Mouse (Mus musculus) forebrain, embryonic 11.5 days (tissue): ENCODE results near the gene Grin2a. TPM values are rescaled to one million over a fixed set of nuclear protein-coding genes. Genes with fewer than 3 reads are reported as not detected.

Experiments used
- ATAC-seq: fragments of 200-750 bp; cut with Nextera tagmentation; replicated peaks from 2 replicates; pipeline ENCODE4 v1.8.0; 2017; ENCODE audit warnings: moderate TSS enrichment; ENCODE audit not compliant: low FRiP score
- DNase-seq: peaks from one replicate; pipeline ENCODE4 v3.0.0-alpha.2; 2017; ENCODE audit warnings: low spot score
- H3K27ac ChIP-seq: fragments of 300-500 bp; sonication (generic); 2 replicates; pipeline ENCODE4 v1.5.1; 2014; ENCODE audit warnings: low read depth, low read length
- H3K27me3 ChIP-seq: fragments of 300-500 bp; sonication (generic); 2 replicates; pipeline ENCODE4 v1.6.1; 2014; ENCODE audit warnings: mild to moderate bottlenecking, low read length, mixed read lengths; ENCODE audit not compliant: control insufficient read depth, insufficient read depth
- H3K36me3 ChIP-seq: fragments of 300-500 bp; sonication (generic); 2 replicates; pipeline ENCODE4 v1.6.1; 2014; ENCODE audit warnings: mild to moderate bottlenecking, low read length, moderate library complexity, mixed read lengths; ENCODE audit not compliant: control insufficient read depth, insufficient read depth
- H3K4me1 ChIP-seq: fragments of 300-500 bp; sonication (generic); replicated peaks from 2 replicates; pipeline ENCODE4 v1.6.1; 2014; ENCODE audit warnings: low read length, mixed read lengths; ENCODE audit not compliant: control insufficient read depth, insufficient read depth
- H3K4me2 ChIP-seq: fragments of 300-500 bp; sonication (generic); 2 replicates; pipeline ENCODE4 v1.6.1; 2014; ENCODE audit warnings: low read depth, mild to moderate bottlenecking, low read length, moderate library complexity, mixed read lengths; ENCODE audit not compliant: severe bottlenecking
- H3K4me3 ChIP-seq: fragments of 300-500 bp; sonication (generic); 2 replicates; pipeline ENCODE4 v1.5.1; 2014; ENCODE audit warnings: low read depth, low read length
- H3K9ac ChIP-seq: fragments of 300-500 bp; sonication (generic); 2 replicates; pipeline ENCODE4 v1.6.1; 2014; ENCODE audit warnings: low read length
- H3K9me3 ChIP-seq: fragments of 300-500 bp; sonication (generic); 2 replicates; pipeline ENCODE4 v1.6.1; 2016; ENCODE audit warnings: low read length, mixed read lengths; ENCODE audit not compliant: control insufficient read depth
- WGBS: fragments of 180-500 bp; shearing (Covaris S2); extraction: QIAGEN DNeasy Blood & Tissue Kit; methylation state at CpG from one replicate; pipeline ENCODE4 v1.1.7; 2014; 5-methylcytosine and 5-hydroxymethylcytosine counted together
- polyA plus RNA-seq: library from polyadenylated mRNA; unstranded; fragments of >200 nt; fragmentation: Nextera tagmentation; extraction: Ambion mirVana; gene quantifications from 2 replicates; pipeline ENCODE4 v1.2.1, GENCODE M21; 2014

The Grin2a gene
- polyA plus RNA-seq: 0.91 and 1.1 TPM in 2 replicates

DNA sequence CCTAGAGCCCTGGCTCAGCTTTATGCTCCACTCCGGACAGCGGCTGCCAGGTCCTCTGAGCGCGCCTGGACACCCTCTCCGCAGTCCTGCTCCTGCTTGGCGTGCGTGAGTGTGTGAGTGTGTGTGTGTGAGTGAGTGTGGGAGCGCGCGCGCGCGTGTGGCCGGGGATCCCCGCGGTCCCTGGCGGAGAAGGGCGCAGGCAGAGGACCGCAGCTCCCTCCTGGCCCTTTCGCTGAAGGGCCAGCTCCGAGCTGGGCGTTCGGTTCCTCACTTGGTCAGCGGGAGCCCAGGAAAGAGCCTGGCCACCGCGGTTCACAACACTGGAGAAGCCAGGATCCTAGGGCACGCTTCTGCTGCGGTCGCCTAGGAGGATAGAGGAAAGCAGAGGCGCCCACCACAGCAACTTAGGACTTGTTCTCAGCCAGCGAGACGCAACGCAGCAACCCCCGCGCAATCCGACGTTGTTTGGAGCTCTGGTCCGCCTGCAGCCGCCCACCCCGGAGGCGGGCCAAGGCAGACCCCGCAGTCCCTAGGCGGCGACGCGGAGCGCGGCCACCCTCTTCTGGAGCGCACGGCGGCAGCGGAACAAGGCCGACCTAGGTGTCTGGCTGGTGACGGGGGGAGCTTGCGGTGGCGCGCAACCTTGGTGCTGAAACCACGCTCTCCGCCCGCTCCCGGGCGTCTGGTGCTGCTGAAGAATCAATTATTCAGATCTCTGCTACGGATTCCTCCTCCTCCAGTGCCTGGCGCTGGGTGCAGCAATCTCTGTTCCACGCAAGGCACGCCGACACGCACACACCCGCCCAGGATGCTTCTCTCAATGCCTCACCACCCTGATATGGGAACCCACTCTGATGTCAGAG is at the start of gene Grin2a:
Grin2a (minus strand) TSS at position 610 of the 863 bp plus-strand sequence.
- no peak within 1 kb of the TSS for H3K27ac ChIP-seq
- H3K9ac ChIP-seq: peak within 1 kb of the TSS; percentile 27
- H3K36me3 ChIP-seq: no peaks in the 10 kb centered on the region
- under 1% methylated on average over 69 of the region's 69 CpGs for WGBS
- DNase-seq (peak; percentile 70), ATAC-seq (peak; percentile 52)
- H3K27me3 ChIP-seq: peaks cover 46% of the 10 kb centered on the region
- H3K4me1 ChIP-seq: peaks cover 8% of the 10 kb centered on the region
- peak within 1 kb of the TSS; percentile 37 for H3K4me3 ChIP-seq
- peak within 1 kb of the TSS; percentile 82 for H3K4me2 ChIP-seq
- H3K9me3 ChIP-seq: no peaks in the 10 kb centered on the region

- 86% methylated on average over 7 of the region's 7 CpGs for WGBS
- Histone ChIP-seq H3K27ac (no peak overlapping the region), H3K4me1 (no peaks in the 10 kb centered on the region), H3K4me2 (no peak overlapping the region), H3K9ac (no peak overlapping the region), H3K27me3 (no peaks in the 10 kb centered on the region), H3K9me3 (no peaks in the 10 kb centered on the region), H3K36me3 (no peaks in the 10 kb centered on the region), H3K4me3 (no peak overlapping the region)
- DNase-seq (no peak), ATAC-seq (no peak)
Measured at GRCm38 (mm10) chr16:10035582-10036215, 40.3 kb upstream of the Grin2a start.

DNA sequence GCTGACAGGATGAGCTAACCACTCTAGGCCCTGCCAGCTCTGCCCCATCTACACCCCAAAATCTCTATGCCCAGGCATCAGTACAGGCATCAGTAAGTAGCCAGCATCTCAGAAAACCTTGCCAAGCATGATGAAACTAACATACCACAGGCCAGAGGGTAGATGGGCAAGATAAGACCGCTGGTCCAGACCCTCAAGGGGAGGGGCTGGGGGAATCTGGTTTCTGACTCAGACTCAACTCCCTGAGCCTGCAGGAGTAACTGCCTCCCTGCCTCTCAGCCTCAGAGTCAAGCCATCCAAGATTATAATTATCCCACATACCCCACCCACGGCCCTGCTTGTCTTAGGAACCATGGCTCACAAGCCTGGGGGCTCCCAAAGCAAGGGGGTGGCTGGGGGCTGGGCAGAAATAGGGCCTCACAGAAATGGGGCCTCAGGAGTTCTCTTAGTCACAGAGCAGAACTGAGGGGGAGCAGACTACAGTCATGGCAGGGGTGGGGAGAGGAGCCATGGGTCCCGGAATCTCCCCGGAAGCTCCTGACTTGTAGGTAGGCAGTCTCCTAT is 38.1 kb upstream of the Grin2a start:
- H3K9ac ChIP-seq: no peak overlapping the region
- H3K9me3 ChIP-seq: no peaks in the 10 kb centered on the region
- DNase-seq (no peak), ATAC-seq (no peak)
- no peak overlapping the region for H3K4me3 ChIP-seq
- H3K4me2 ChIP-seq: no peak overlapping the region
- H3K4me1 ChIP-seq: no peaks in the 10 kb centered on the region
- H3K36me3 ChIP-seq: no peaks in the 10 kb centered on the region
- H3K27me3 ChIP-seq: no peaks in the 10 kb centered on the region
- 87% methylated on average over 4 of the region's 4 CpGs for WGBS
- no peak overlapping the region for H3K27ac ChIP-seq

DNA sequence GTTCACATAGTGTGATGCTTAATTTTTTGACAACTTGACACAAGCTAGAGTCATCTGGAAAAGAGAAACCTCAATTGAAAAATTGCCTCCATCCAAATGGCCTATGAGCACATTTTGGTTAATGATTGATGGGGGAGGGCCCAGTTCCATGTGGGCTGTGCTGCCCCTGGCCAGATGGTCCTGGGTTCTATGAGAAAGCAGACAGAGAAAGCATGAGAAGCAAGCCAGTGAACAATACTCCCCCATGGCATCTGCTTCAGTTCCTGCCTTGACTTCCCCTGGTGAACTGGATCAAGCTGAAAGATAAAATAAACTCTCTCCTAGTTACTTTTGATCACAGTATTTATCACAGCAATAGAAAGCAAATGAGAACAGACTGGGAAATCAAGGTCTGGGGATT is 36.5 kb upstream of the Grin2a start:
- ATAC-seq (no peak), DNase-seq (no peak)
- Histone ChIP-seq H3K27ac (no peak overlapping the region), H3K4me1 (no peaks in the 10 kb centered on the region), H3K9ac (no peak overlapping the region), H3K36me3 (no peaks in the 10 kb centered on the region), H3K4me3 (no peak overlapping the region), H3K4me2 (no peak overlapping the region), H3K9me3 (no peaks in the 10 kb centered on the region), H3K27me3 (no peaks in the 10 kb centered on the region)

DNA sequence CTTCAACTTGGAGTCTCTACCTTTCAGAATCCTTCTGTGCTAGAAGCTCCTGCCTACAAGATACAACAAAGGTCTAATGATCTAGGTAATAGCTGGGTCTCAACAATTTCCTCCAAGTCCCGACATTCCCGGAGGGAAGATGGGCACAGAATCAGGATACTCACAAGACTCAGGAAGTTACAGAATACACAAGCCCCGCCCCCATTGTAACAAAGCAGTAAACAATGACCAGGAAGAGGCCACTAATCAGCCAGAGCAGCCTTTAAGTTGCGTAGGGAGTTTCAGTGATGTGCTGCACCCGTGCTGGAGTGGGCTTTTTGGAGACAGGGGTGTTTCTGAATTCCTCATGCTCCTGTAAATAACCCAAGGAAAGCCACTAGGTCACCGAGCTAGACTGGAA is 31.4 kb upstream of the Grin2a start:
- Histone ChIP-seq H3K9ac (no peak overlapping the region), H3K36me3 (no peaks in the 10 kb centered on the region), H3K4me2 (no peak overlapping the region), H3K27ac (no peak overlapping the region), H3K27me3 (no peaks in the 10 kb centered on the region), H3K4me3 (no peak overlapping the region), H3K4me1 (no peaks in the 10 kb centered on the region), H3K9me3 (no peaks in the 10 kb centered on the region)
- DNase-seq (no peak), ATAC-seq (no peak)
- 84% methylated on average over 6 of the region's 6 CpGs for WGBS

GRCm38 (mm10) chr16:10009743-10010142 is 14.4 kb upstream of the Grin2a start:
- 64% methylated on average over 1 of the region's 1 CpGs for WGBS
- no peak for ATAC-seq

GRCm38 (mm10) chr16:10005606-10006005 is 10.2 kb upstream of the Grin2a start:
- H3K4me2 ChIP-seq: no peak overlapping the region
- H3K4me3 ChIP-seq: no peak overlapping the region

More at GRCm38 (mm10) chr16:10009743-10010142, 14.4 kb upstream of the Grin2a start:
- Histone ChIP-seq H3K9me3 (no peaks in the 10 kb centered on the region), H3K4me3 (no peak overlapping the region), H3K9ac (no peak overlapping the region), H3K27me3 (no peaks in the 10 kb centered on the region), H3K4me2 (no peak overlapping the region), H3K4me1 (no peaks in the 10 kb centered on the region), H3K36me3 (no peaks in the 10 kb centered on the region), H3K27ac (no peak overlapping the region)
- no peak for DNase-seq

GRCm38 (mm10) chr16:10004096-10004495 is 8.7 kb upstream of the Grin2a start:
- Histone ChIP-seq H3K36me3 (no peaks in the 10 kb centered on the region), H3K4me1 (no peaks in the 10 kb centered on the region), H3K4me3 (no peak overlapping the region), H3K4me2 (no peak overlapping the region), H3K27me3 (no peaks in the 10 kb centered on the region), H3K9ac (no peak overlapping the region), H3K27ac (no peak overlapping the region), H3K9me3 (no peaks in the 10 kb centered on the region)
- no peak for DNase-seq
- ATAC-seq: no peak
- 88% methylated on average over 4 of the region's 4 CpGs for WGBS

More at GRCm38 (mm10) chr16:10005606-10006005, 10.2 kb upstream of the Grin2a start:
- ATAC-seq: no peak
- 88% methylated on average over 5 of the region's 5 CpGs for WGBS
- H3K36me3 ChIP-seq: no peaks in the 10 kb centered on the region
- no peak for DNase-seq
- no peaks in the 10 kb centered on the region for H3K9me3 ChIP-seq
- no peaks in the 10 kb centered on the region for H3K4me1 ChIP-seq
- no peak overlapping the region for H3K27ac ChIP-seq
- H3K9ac ChIP-seq: no peak overlapping the region
- no peaks in the 10 kb centered on the region for H3K27me3 ChIP-seq
